Mouse (Mus musculus): ENCODE data around the gene Zfr.
"Not testable (repeated sequence)": the region's sequence is repeated elsewhere in the genome, so short reads cannot be mapped to it uniquely, and the experiment has no call there.

Zfr gene

GRCm38 (mm10) chr15:12216798-12217197, 99.2 kb downstream of the Zfr start:
- DNase-seq, result no peak

GRCm38 (mm10) chr15:12217332-12217731, 99.7 kb downstream of the Zfr start:
- not testable (repeated sequence) for DNase-seq

GRCm38 (mm10) chr15:12217849-12218248, 100.2 kb downstream of the Zfr start:
- DNase-seq, result no peak

- DNase-seq, result no peak
Measured at GRCm38 (mm10) chr15:12218583-12219382, 101.2 kb downstream of the Zfr start.

- no peak for DNase-seq
Measured at GRCm38 (mm10) chr15:12221131-12221530, 103.5 kb downstream of the Zfr start.

GRCm38 (mm10) chr15:12222564-12223302, 105.1 kb downstream of the Zfr start:
- no peak for DNase-seq

GRCm38 (mm10) chr15:12223393-12223792, 105.8 kb downstream of the Zfr start:
- DNase-seq, result no peak

GRCm38 (mm10) chr15:12224239-12224638, 106.6 kb downstream of the Zfr start:
- DNase-seq, result no peak

GRCm38 (mm10) chr15:12225062-12225461, 107.4 kb downstream of the Zfr start:
- DNase-seq, result no peak

- no peak for DNase-seq
Measured at GRCm38 (mm10) chr15:12226908-12227307, 109.3 kb downstream of the Zfr start.

- no peak for DNase-seq
Measured at GRCm38 (mm10) chr15:12227355-12227754, 109.7 kb downstream of the Zfr start.

- no peak for DNase-seq
Measured at GRCm38 (mm10) chr15:12229603-12230242, 112.1 kb downstream of the Zfr start.

- no peak for DNase-seq
Measured at GRCm38 (mm10) chr15:12230243-12230935, 112.8 kb downstream of the Zfr start.

GRCm38 (mm10) chr15:12231462-12231861, 113.8 kb downstream of the Zfr start:
- DNase-seq, result no peak

- no peak for DNase-seq
Measured at GRCm38 (mm10) chr15:12232429-12232828, 114.8 kb downstream of the Zfr start.

- DNase-seq, result no peak
Measured at GRCm38 (mm10) chr15:12233021-12233420, 115.4 kb downstream of the Zfr start.

Measured in cerebellum, postnatal 14 days (tissue).